Mouse (Mus musculus) T-helper 2 cell (primary cell): ENCODE data around the gene Gadd45gip1.

Experiments used
- in situ Hi-C: fragments of 300-600 bp; cut with MboI, MseI; formaldehyde crosslinking; loops from one replicate; pipeline ENCODE4 v1.15.1; 2025; ENCODE audit warnings: high pct_unique_total_duplicates

The Gadd45gip1 gene

GRCm38 (mm10) chr8:84831490-84831889 lies at the start of gene Gadd45gip1:
TSS of gene Gadd45gip1 (plus strand) at chr8:84831522.
- in situ Hi-C loops, result no loop called here

- in situ Hi-C loops, result no loop called here
Observed at GRCm38 (mm10) chr8:84781686-84782505, 49.4 kb upstream of the Gadd45gip1 start.

- in situ Hi-C loops, result no loop called here
Observed at GRCm38 (mm10) chr8:84782680-84783079, 48.6 kb upstream of the Gadd45gip1 start.

GRCm38 (mm10) chr8:84783198-84783918 lies 48.0 kb upstream of the Gadd45gip1 start:
- in situ Hi-C loops, result no loop called here

- in situ Hi-C loops, result no loop called here
Observed at GRCm38 (mm10) chr8:84783919-84784581, 47.3 kb upstream of the Gadd45gip1 start.

GRCm38 (mm10) chr8:84784681-84785505 lies 46.4 kb upstream of the Gadd45gip1 start:
- in situ Hi-C loops, result no loop called here

- in situ Hi-C loops, result no loop called here
Observed at GRCm38 (mm10) chr8:84785506-84785755, 45.9 kb upstream of the Gadd45gip1 start.

GRCm38 (mm10) chr8:84785756-84786677 lies 45.3 kb upstream of the Gadd45gip1 start:
- in situ Hi-C loops, result no loop called here

GRCm38 (mm10) chr8:84786801-84787467 lies 44.4 kb upstream of the Gadd45gip1 start:
- in situ Hi-C loops, result no loop called here

GRCm38 (mm10) chr8:84787523-84788302 lies 43.6 kb upstream of the Gadd45gip1 start:
- in situ Hi-C loops, result no loop called here

GRCm38 (mm10) chr8:84788896-84789295 lies 42.4 kb upstream of the Gadd45gip1 start:
- in situ Hi-C loops, result no loop called here

- in situ Hi-C loops, result no loop called here
Observed at GRCm38 (mm10) chr8:84789345-84789744, 42.0 kb upstream of the Gadd45gip1 start.

GRCm38 (mm10) chr8:84789855-84790486 lies 41.4 kb upstream of the Gadd45gip1 start:
- in situ Hi-C loops, result no loop called here

- in situ Hi-C loops, result no loop called here
Observed at GRCm38 (mm10) chr8:84790537-84790936, 40.8 kb upstream of the Gadd45gip1 start.

- in situ Hi-C loops, result no loop called here
Observed at GRCm38 (mm10) chr8:84792429-84792947, 38.8 kb upstream of the Gadd45gip1 start.

- in situ Hi-C loops, result no loop called here
Observed at GRCm38 (mm10) chr8:84793134-84793533, 38.2 kb upstream of the Gadd45gip1 start.

GRCm38 (mm10) chr8:84793791-84794485 lies 37.4 kb upstream of the Gadd45gip1 start:
- in situ Hi-C loops, result no loop called here

GRCm38 (mm10) chr8:84794486-84794885 lies 36.8 kb upstream of the Gadd45gip1 start:
- in situ Hi-C loops, result no loop called here
